Mouse (Mus musculus) olfactory bulb, adult 2 months (tissue): ENCODE results near the gene Ptpn4.

Experiments
- CTCF ChIP-seq: fragments of 200-500 bp; IDR thresholded peaks from 2 replicates; pipeline ENCODE4 v1.5.1; 2012; ENCODE audit warnings: low read depth, mild to moderate bottlenecking, low read length, moderate library complexity; ENCODE audit not compliant: insufficient read depth
- POLR2A ChIP-seq: fragments of 200-500 bp; IDR thresholded peaks from 2 replicates; pipeline ENCODE4 v1.6.1; 2012; ENCODE audit warnings: mild to moderate bottlenecking, low read depth, low read length, moderate library complexity; ENCODE audit not compliant: insufficient read depth

DNA sequence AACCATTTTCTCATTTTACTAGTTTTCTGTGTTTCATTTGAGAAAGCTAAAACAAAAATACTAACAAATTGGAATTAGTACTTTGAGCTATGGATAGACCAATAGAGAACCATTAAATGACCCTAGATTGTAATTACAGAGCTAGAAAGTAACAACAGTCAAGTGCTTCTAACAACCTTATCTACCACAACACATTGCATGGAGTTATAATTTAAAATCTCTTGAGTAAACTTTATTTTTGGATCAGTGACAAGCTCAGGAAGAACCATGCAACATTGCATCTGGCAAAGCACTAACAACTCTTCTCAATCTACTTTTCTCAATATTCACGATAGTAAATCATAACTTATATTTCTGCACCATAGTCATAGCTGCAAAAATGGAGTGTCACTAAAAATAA is 29.7 kb downstream of the Ptpn4 start:
- no peak for TF ChIP-seq CTCF
- no peak for TF ChIP-seq POLR2A
